Mouse (Mus musculus) 3T3-L1 (cell line): ENCODE measurements around the gene Msh6.
"Not testable (repeated sequence)": the region's sequence is repeated elsewhere in the genome, so short reads cannot be mapped to it uniquely, and the experiment has no call there.

Experiments
- DNase-seq: peaks from one replicate; pipeline ENCODE4 v3.0.0-alpha.2; 2015; ENCODE audit warnings: low read depth, low spot score

Msh6 gene

DNA sequence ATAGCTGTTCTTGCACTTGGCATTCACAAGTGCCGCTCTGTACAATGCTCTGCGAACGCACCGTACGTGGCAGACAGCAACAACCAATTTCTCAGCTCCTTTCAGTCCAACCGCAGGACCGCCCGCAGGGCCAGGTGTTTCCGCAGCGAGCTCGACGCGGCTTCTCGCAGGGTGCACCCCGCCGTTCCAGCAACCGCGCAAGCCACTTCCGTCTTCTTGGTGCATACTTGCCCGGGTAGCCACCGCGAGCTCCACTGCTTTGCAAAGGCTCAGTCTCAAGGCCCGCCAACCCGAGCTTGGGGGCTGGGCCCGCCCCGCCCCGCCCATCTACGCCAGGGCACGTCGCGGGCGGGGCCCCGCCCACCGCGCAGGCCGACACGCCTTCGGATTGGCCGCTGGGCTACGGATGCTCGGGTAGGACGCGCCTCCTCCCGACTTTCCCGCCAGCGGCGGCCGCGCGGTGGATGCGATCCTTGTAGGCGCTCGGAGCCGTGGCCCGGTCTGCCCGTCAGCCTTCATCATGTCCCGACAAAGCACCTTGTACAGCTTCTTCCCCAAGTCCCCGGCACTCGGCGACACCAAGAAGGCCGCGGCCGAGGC, at the start of gene Msh6:
TSS of gene Msh6 (plus strand) at position 434 of the 600 bp plus-strand sequence.
- DNase-seq = peak; percentile 89

DNA sequence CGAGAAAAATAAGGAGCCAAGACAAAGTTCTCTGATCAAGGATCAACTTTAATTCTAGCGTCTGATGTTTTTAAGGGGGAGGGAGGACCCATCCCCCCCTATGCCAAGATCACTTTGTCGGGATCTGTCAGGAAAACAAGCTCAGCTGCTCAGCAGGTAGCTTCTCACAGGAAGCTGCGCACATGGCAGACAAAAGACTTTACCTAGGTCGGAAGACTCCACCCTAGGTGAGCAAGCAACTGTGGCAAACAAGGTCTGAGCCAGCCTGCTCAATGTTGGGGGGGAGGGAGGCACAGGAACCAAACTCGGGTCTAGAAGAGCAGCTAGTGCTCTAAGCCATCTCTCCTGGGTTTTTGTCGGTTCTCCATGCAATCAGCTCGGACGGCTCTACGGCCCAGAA, 40.5 kb upstream of the Msh6 start:
- no peak for DNase-seq

DNA sequence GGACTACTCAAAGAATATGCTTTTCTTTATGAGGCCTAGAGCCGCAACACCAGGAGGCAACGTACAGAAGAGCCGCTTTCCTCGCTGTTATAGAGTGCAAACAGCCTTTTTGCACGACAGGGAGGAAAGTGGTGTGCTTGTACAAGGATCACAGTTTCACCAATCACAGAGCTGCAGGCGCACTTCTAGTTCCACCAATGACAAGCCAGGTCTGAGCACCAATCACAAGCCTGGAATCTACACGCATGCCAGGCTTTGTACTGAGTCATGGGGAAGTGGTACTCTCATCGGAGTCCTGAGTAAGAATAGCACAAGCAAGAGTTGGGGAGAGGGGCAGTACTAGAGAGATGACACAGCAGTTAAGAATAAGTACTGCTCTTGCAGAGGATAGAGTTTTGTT, 40.1 kb upstream of the Msh6 start:
- no peak for DNase-seq

DNA sequence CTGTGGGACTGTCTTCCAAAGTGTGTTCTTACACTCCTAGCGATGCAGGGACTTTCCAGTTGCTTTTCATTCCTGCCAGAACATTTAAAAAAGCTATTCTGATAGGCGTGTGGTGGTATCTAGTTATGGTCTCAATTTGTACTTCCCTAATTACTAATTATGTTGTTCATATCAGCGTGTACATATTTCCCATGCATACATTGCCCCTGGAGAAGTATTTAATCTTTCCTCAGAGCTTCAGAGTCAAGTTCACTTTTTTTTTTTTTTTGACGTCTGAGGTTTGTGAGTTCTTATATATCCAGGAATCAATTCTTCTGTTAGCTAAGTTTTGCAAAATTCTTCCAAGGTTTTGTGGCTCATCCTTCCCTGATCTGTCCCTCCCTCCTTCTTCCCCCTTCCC, 38.7 kb upstream of the Msh6 start:
- no peak for DNase-seq

DNA sequence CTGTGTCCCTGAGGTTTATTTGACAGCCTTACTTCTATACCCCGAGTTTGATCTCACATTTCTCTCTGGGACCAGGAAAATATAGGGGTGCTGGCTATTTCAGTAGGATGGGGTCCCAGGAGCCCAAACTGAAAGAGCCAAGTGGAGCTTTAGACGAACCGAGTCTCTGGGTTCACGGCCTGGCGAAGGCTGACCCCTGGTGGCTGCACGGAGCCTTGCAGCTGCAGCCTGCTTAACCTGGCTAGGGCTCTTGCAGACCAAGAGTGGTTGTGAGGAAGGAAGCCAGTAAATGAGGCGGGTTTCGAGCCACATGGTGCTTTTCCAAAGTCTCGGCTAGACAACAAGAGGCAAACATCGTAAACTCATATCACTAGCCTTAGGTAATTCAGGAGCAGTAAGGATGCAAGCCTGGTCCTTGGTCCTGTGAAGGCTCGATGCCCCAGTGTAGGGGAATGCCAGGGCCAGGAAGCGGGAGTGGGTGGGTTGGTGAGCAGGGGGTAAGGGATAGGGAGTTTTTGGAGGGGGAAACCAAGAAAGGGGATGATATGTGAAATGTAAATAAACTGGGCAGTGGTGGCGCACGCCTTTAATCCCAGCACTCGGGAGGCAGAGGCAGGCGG, 25.8 kb upstream of the Msh6 start:
- peak; percentile 84 for DNase-seq

DNA sequence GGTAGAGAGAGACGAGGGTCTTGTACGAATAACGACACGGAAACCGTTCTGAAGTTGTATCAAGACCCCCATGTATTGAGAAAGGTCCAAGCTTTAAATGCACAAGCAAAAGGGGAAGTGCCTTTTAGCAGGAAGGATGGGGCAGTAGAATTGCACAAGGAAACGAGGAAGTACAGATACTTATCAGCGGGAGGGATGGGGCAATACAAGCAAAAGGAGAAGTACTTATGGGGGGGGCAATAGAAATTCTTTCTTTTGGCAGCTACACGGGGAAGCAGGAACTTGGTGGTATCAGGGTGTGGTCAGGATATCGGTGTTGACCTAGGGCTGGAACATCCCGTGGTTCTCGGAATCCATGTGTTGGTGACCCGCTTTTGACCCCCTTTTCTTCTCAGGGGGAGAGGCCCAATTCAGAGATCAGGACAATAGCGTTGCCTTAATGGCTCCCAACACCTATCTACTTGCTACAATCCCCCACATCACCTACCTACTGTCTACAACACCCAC, 20.2 kb upstream of the Msh6 start:
- not testable (repeated sequence) for DNase-seq

DNA sequence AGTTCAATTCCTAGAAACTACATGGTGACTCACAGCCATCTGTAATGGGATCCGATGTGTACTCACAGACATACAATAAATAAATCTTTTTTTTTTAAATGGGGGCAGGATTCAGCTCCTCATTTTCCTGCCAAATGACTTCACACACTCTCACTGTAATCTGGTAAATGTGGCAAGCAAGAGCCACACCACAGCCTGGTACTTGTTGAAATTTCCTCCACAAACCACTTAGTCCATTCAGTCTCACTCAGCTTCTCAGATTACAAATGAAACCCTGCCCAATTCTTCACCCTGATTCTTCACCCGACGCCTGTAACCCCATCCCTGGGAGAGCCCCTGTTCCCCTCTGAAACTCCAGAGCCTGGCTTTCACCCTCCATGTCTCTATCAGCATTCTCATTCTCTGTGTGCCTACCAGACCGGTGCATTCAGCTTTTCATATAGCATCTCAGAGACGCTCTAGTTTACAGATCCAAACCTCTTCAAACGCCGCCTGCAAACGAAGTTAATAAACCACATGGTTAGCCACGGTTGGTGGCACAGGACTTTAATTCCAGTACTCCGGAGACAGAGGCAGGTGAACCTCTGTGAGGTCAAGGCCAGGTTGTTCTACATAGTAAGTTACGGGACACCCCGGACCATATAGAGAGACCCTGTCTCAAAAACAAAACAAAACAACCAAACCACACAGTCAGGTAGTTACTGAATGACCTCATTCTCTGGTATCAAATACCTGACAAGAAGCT, 17.6 kb upstream of the Msh6 start:
- DNase-seq = peak; percentile 59

DNA sequence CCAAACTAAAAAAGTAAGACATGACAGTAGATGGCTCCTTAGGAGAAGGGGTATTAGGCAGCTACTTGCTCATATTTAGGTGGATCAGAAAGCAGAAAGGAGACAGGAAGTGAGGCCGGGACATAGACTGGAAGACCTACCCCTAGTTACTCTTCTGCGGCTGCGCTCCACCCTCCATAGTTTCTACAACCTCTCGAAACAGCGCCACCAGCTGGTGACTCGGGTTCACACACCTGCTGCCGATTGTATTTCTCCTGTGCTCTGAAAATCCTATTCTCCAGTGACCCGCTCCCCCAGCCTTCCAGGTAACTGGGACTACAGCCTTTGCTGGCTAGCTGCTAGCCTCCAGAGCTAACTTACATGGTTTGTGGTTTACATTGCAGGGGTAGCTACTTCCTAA, 16.6 kb upstream of the Msh6 start:
- no peak for DNase-seq

DNA sequence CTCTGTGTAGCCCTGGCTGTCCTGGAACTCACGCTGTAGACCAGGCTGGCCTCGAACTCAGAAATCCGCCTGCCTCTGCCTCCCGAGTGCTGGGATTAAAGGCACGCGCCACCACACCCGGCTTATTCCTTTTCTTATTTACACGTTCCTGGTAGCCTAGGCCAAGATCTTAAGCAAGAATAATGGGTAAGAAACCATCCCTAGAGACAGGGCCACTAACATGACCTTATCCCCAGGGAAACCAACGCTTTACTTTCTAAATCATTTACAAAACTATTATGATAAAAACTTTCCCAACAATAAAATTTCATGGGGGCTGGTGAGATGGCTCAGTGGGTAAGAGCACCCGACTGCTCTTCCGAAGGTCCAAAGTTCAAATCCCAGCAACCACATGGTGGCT, 15.5 kb upstream of the Msh6 start:
- not testable (repeated sequence) for DNase-seq

DNA sequence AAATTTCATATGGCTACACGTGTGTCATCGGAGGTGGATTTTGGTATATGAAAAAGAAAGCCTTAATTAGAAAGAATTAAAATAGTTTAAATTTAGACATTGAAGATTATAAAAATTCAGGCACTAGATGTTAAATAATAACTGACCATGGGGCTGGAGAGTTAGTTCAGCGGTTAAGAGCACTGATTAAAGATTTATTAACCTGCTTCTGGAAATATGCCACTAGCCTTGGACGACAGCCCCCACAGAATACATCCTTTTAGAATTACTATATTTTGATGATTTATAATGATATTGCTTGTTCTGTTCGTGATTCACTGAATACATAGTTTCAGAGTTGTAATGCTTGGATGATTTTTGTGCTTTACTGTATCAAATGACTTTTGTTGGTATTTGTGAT, 14.9 kb upstream of the Msh6 start:
- DNase-seq = not testable (repeated sequence)

DNA sequence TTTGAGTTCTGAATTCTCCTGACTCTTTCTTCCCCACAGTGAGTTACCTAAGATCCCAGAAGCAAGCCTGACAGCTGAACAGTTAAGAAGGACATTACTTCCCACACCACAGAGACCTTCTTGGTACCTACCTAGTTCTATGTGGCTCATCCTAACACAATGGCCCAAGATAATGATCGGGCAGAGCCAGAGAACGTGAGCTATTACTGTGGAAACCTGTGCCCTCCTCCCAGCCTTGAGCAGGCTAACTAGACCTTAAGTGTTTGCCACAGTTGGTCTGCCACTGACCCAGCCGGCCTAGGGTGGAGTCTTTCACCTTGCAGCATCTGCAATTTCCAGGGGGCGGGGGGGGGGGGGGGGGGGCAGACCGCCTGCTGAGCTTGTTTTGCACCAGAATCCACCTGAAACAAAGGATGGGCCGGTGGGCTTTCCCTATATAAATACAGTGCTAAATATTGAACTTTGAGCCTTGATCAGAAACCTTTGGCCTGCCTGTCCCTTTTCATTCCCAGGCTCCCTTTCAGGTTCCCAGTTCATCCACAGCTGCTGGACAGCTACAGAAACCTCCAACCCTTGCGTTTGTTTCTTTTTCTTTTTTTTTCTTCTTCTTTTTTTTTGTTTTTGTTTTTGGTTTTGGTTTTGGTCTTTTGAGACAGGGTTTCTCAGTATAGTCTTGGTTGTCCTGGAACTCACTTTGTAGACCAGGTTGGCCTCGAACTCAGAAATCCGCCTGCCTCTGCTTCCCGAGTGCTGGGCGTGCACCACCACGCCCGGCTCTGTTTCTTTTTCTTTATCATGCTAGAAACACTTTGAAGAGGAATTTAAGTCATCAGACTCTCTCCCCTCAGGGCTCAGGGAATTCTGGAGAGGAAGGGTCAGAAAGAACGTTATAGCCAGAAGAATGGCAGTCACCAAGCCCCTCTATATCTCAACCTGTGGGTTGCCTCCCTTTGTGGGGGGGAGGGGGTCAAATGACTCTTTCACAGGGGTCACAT, 11.5 kb upstream of the Msh6 start:
- no peak for DNase-seq

DNA sequence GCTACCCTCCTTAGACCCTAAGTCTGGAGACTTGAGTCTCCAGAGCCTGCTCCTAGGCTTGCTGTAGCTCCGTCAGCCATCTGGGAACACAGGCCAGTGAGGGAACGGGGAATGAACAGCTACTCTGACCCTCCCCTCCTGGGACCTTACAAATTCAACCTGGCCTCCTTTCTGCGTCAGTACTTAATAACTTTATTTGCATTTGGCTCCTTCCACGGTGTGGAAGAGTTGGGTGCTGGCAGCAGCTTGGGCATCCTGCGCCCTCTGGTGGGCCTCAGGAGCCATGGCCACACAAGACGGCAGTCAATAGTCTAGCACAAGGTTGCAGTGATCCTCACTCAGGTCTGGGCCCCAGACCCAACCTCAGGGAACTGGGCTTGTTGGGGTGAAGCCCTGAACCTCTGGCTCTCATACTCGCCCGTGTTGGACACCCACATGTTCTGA, 6.4 kb upstream of the Msh6 start:
- DNase-seq = not testable (repeated sequence)

DNA sequence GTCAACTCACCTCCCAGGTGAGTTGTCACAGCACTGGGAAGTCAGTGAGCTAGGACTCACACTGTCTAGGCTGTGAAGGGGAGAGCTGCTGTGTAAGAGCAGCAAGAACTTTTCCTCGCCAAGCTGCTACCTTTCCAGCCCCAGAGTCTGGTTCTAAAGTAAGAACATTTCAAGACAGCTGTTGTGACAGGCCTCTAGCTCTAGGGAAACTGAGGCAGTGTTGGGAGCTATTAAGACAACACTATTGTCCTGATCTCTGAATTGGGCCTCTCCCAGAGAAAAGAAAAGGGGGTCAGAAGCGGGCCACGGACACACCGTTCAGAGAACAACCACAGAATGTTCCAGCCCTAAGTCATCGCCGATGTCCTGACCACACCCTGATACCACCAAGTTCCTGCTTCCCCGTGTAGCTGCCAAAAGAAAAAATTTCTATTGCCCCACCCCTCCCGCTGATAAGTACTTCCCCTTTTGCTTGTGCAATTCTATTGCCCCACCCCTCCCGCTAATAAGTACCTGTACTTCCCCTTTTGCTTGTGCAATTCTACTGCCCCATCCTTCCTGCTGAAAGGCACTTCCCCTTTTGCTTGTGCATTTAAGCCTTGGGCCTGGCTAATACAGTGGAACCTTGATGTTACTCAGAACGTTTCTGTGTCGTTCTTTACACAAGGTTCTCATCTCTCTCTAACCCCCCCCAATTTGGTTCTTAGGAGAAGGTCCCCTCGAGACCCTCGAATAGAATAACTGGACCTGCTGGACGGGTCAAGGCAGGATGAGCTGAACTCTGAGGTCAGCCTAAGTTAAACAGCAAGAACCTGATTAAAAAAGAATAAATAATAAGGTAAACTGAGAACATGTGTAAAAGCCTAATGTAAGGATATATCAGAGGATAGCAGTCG, 2.9 kb upstream of the Msh6 start:
- not testable (repeated sequence) for DNase-seq

DNA sequence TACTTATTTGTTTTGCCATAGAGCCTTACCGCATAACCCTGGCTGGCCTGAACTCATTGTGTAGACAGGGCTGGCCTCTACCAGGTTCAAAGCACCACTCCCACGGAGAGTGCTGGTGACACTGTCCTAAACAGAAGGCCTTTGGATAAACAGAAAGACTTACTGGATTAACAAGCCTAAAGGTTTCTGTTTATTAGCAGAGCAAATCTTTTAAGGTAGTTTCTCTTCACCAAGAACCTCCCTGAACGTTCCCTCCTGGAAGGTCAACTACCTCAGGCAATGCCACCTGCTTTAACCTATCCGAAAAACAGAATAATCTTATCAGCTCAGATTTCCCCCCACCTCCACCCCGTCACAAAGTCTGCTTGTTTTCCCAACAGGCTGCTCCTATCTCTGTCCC, 2.0 kb upstream of the Msh6 start:
- DNase-seq = no peak

DNA sequence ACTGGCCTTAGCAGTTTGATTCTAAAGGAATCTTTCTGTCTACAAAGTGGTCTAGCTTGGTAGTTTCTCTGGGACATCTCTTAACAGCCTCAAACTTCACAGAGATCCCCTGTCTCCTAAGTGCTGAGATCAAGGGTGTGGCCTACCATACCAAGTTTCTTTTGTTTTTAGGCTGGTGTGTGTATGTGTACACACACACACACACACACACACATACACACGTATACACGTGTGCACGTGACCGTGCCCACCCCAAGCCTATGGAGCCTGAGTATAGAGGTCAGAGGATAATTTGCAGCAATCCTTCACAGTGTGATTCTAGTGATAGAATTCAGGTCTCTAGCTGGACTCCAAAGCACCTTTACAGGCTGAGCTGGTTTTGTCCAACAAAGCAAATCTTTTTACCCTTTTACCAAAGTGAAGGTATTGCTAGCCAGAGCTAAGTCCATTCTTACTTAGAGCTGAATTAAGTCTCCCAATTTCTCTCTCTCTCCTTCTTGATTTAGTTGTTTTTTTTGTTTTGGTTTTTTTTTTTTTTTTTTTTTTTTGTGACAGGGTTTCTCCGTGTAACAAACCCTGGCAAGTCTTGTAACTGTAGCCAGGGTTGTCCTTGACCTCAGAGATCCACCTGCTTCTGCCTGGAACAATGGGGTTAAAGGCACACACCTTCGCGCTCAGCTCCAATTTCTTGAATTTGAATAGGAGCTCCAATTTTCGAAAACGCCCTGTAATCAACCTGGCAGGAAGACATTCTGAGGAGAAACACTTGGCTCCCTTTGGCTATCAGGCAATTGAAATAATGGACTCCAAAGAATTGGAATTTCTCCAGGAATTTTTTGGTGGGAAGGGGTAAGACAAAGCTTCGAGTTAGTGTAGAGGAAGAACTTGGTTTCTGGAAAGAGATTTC, 1.3 kb upstream of the Msh6 start:
- no peak for DNase-seq

DNA sequence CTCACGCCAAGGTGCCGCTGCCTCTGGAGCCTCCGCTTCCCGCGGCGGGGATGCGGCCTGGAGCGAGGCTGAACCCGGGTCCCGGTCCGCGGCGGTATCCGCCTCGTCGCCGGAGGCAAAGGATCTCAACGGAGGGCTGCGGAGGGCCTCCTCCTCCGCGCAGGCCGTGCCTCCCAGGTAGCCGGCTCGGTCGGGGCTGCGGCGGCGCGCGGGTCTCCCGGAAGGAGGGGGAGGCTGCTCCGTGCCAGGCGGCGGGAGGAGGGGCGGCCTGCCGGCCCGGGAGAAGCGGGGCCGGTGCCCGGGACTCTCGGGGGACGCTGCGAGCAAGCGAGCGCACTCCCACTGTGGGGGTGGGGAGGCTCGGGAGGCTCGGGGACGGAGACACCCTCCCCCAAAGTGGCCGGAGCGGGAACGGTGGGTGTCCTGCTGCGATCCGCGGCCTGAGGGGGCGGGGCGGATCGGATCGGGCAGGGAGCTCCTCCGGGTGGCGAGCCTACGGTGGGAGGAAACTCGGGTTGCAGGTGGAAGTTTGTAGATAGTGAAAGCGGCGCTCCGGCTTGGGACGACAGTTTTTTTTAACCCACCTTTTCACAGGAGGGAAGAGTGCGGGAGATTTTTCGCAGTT, 479 bp downstream of the Msh6 start:
- peak; percentile 63 for DNase-seq

DNA sequence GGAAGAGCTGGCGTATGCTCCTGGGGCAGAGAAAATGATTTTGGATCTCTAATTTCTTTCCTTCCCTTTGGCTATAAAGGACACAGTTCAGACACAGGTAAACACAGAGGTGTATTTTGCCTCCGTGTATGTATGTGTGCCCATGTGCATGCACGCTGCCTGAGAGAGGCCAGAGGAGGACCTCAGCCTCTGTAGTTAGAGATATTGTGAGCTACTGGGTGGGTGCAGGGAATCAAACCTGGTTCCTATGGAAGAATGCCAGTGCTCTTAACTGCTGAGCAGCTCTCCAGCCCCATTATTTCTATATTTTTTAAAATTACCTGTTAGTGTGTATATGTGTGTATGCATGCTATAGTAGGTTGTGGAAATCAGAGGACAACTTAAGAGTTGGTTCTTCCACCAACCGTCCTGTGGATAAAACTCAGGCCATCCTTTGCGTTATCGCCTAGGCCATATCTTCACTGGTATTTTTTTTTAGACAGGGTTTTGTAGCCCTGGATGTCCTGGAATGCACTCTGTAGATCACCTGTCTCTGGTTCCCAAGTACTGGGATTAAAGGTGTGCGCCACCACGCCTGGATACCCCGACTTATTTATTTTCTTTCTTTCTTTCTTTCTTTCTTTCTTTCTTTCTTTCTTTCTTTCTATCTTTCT, 1.4 kb downstream of the Msh6 start:
- no peak for DNase-seq

DNA sequence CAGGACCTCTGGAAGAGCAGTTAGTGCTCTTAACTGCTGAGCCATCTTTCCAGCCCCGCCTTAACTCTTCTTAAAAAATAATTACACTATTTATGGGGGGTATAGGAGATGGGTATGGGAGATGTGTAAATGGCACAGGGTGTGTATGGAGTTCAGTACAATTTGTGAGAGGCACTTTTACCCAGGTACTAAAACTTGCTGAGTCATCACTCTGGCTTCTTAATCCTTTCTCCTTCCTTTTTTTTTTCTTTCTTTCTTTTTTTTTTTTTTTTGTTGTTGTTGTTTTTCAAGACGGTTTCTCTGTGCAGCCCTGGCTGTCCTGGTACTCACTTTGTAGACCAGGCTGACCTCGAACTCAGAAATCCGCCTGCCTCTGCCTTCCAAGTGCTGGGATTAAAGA, 2.1 kb downstream of the Msh6 start:
- not testable (repeated sequence) for DNase-seq
